Mouse (Mus musculus) spleen, embryonic (tissue): Measurements from ENCODE around the gene Adam33.
"Not testable (repeated sequence)": the region's sequence is repeated elsewhere in the genome, so short reads cannot be mapped to it uniquely, and the experiment has no call there.

Experiments
- CTCF ChIA-PET: fragments of 350-600 bp; sonication (Branson Sonifier 250); formaldehyde crosslinking; loops from one replicate; lab custom pipeline; 2022; lab: Charles Lee

Gene Adam33

DNA sequence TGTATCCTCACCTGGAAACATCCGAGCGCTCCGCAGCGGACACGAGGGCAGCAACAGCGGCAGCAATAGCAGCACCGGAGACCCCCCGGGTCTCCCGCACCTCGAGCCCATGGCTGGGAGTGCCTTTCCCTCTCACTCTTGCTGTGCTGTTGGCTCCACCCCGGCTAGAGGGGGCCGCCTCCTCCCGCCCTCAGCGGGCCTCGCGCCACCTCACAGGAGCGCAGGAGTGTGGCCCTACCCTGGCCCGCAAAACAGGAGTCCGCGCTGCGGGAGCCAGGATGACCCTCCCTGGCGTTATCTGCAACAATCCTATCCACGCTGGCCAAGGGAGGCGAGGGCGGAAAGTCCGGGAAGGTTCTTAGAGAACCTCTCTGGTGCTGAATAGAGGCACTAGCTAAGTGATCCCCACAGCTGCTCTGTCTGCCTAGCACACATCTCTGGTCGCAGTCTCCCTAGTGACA is at the start of gene Adam33:
Adam33 (minus strand) TSS at position 411 of the 461 bp plus-strand sequence.
- CTCF ChIA-PET: no interaction called here

DNA sequence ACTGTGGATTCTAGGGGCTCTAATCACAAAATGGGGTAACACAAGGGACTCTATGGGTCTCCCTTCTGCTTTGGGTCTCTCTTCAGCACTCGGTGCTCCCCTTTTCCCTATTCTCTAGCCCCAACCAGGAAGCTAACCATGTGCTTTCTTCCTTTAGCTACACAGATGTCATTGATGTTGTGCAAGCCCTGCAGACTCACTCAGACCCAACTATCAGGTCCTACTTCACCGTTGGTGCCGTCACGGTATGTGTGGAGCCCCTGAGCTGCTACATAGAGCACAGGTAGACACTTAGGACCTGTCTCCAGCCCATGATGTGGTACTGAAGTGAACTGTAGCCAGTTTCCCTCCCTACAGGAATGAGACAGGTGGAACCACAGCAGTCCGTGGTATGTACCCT is 42.4 kb upstream of the Adam33 start:
- CTCF ChIA-PET: no interaction called here

DNA sequence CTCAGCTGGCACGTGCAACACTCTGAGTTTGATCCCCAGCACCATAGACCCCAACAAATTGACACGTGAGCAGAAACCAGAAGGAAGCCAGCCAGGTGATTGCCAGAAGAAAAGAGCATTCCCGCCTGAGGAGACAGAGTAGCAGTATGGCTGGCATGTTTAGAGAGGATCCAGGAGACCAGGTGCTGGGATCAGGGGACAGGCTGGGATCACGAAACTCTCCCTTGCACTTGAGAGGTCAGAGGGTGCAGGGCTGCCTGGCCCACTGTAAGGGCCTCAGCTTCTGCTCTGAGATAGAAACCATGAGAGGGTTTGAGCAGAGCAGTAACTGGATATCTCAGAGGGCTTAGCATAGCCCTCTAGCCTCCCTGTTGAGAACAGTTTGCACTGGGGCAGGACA is 41.4 kb upstream of the Adam33 start:
- CTCF ChIA-PET: not testable (repeated sequence)

DNA sequence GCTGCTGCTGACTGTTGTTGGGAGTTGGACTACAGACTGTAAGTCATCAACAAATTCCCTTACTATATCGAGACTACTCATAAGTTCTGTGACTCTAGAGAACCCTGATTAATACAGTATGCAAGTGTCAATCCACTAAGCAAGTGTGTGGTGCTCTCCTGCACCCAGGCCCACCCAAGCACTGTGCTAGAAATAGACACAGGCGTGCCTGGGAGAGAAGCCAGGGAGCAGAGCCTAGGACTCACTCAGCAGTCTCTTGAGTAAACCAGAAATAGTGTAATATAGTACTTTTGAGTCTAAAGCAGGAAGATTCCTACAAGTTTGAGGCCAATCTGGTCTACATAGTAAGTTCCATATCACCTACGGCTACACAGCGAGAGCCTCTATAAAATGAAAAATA is 40.4 kb upstream of the Adam33 start:
- CTCF ChIA-PET: no interaction called here

DNA sequence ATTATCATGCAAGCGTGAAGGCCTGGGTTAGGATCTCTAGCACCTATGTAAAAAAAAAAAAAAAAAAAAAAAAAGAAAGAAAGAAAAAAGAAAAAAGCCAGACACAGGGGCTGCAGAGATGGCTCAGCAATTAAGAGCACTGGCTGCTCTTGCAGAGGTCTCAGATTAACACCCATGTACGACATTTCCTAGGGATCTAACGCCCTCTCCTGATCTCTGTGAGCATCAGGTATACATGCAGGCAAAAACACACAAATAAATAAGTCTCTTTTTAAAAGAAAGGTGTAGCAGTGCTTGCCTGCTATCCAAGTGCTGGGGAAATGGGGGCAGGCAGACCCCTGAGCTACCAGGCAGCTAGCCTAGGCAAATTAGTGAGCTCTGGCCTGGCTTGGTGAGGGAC is 37.9 kb upstream of the Adam33 start:
- CTCF ChIA-PET: interaction anchor here (0.6 kb wide), 1 partner anchor 165 kb away, joined by 4 read pairs; no protein-coding TSS in a partner anchor

DNA sequence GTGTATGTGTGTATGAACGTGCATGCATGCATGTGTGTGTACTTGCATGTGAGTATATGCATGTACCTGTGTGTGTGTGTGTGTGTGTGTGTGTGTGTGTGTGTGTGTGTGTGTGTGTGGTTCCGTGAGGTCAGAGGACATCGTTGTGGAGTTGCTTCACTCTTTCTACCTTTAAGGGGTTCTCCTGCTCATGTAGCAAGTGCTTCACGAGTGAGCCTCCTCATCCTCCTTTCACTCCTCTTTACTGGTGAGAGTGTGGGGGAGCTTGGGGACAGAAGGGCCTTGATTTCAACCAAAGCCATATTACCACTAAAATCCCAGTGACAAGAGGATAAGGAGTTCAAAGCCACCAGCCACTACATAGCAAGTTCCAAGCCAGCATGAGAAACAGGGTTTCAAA is 33.5 kb upstream of the Adam33 start:
- CTCF ChIA-PET: interaction anchor here (0.6 to 1.0 kb wide), 2 partner anchors 64 to 128 kb away, joined by 3 read pairs; no protein-coding TSS in a partner anchor

DNA sequence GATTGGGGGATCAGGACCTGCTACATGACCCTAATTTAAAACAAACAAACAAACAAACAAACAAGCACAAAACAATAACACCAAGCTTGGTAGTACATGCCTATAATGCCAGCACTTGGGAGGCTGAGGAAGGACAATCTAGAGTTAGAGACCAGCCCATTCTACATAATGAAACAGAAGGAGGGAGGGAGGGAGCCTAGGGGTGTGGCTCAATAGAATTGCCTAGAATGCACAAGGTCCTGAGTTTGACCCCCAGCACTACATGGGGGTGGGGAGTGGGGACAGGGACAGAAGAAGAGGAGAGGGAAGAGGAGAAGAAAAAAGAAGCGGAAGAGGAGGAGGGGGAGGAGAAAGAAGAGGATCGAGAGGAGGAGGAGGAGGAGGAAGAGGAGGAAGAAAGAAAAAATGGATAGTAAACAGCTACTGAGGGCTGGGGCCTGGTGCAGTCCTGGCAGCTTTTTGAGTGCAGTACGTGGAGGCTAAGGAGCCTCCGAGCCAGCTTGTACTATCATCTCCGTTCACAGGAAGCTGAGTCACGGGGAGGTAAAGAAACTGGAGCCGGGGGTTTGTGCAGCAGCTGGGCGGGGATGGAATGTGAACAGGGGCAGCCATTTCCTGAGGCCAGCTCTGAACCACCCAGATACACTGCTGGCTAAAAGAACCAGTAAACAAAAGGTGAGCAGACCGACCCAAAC is 32.6 kb upstream of the Adam33 start:
- CTCF ChIA-PET: interaction anchor here (0.6 to 1.3 kb wide), 3 partner anchors 65 to 157 kb away, joined by 3 to 10 read pairs (median 4); no protein-coding TSS in a partner anchor

DNA sequence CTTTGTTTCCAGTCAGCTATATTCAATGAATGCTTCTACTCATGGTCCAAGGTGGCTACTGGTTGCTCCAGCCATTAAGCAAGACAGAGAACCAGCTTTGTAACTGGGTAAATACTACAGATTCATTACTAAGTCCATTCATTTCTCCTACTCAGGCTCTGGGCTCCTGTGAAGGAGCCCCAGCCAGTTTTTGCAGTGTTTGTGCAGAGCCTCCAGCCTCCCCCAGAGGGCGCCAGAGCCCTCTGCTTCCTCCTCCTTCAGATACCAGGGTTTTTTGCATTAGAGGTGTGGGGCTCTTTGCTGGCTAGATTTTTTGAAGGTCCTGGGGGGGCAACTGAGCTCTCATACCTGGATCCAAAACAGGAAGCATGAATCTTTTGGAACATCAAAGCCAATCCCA is 31.2 kb upstream of the Adam33 start:
- CTCF ChIA-PET: interaction anchor here (0.7 to 1.7 kb wide), 2 partner anchors 160 to 288 kb away, joined by 3 to 8 read pairs; no protein-coding TSS in a partner anchor

DNA sequence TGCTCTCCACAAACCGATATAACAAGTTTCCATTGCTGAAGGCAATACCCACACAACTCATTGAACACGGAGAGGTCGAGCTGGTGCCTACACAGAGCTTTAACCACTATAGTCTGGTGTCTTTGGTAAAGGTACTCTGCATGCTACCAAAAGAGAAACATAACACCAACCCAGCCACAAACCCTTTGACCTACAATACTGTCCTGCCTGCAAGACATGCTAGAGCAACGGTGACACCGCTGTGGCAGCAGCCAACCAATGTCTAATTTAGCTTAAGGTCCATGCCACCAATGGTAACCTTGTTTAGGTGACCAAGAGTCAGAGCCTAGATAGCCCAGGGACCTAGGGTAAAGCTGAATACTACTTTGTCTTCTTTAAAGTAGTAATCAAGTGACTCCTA is 30.0 kb upstream of the Adam33 start:
- CTCF ChIA-PET: interaction anchor here (0.7 to 1.7 kb wide), 2 partner anchors 56 to 161 kb away, joined by 6 to 8 read pairs; no protein-coding TSS in a partner anchor

DNA sequence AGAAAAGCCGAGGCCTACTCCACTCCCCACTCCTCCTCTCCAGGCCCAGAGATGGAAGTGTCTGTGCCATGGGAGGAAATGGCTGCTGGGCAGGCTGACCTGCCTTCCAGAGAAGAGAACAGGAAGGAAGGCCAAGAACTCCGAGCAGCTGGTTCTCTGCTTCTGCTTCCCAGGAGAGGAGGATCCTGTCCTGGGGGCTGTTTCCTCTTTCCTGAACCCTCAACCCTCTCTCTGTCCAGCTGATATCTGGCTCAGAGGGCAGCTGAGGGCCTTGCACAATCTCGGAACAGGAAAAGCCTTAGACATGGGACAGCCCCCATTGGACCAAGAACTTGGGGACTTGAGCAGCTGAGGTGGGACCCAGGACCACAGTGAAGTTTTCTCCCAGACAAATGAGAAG is 27.2 kb upstream of the Adam33 start:
- CTCF ChIA-PET: interaction anchor here (0.6 kb wide), 1 partner anchor 1172 kb away, joined by 5 read pairs; no protein-coding TSS in a partner anchor

DNA sequence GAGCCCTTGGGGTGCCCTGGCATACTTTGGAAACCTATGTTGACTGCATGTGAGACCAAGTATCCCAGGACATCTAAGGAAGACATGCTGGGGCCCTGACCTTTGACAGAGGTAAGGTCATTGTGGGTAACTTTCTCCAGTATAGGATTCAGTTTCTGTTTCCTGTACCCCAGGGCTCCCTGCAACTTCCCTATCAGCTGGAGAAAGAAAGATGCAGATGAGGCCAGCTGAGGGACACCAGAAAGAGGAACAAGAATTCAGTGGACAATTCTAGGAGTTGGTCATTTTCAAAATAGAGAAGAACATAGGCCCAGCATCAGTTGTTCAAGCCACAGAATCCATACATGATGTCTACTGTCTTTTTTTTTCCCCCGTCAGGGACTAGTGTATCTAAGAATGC is 26.0 kb upstream of the Adam33 start:
- CTCF ChIA-PET: no interaction called here

DNA sequence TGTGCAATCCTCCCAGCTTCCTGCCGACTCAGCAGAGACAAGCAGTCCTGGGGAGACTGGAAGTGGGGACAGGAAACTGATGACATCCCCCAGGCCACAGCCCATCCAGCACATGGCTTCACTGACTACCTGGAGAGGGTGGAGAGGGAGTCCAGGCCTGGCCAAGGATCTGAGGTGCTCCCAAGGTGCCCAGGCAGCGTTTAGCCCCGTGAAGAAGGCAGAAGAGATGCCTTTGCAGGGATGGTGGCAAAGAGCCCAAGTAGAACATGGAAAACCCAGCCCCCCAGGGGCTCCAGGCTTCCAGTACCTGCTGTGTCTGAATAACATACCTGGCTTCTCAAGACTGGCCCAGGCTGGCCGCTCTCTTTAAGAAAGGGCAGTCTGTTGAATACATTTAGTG is 25.0 kb upstream of the Adam33 start:
- CTCF ChIA-PET: no interaction called here

DNA sequence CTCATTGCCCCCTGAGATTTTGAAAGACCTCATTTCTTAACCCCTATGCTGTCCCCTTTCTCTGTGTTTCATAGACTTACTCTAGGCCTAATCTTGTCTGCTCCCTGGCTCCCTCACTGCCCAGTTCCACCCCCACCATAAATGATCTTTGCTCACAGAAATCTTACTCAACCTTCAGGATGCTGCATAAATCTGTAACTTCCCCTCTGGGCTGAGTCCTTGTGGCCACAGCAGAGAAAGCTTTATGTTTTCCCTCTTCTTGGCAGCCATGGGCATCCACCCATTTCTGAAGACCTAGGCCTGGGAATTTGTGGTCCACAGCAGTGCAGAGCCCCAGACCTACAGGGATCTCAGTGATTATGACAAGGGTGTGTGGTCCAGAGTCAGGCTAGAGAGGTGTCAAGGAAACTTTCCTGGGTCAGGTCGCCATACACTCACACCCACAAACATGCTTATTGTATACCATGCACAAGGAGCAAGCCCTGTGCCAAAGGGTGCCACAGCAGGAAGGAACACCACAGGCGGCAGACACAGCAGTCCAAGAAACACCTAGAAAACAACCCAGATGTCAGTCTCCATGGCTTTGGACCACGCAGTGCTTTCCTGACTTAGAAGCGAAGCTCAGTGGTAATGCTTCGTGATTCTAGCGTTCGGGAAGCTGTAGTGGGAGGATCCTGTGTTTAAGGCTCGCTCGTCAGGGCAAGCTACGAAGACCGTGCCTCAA is 23.2 kb upstream of the Adam33 start, which contains the start of gene Siglec1:
Siglec1 (minus strand) TSS at position 99 of the 724 bp plus-strand sequence.
- CTCF ChIA-PET: interaction anchor here (0.6 kb wide), 1 partner anchor 443 kb away, joined by 4 read pairs; no protein-coding TSS in a partner anchor

DNA sequence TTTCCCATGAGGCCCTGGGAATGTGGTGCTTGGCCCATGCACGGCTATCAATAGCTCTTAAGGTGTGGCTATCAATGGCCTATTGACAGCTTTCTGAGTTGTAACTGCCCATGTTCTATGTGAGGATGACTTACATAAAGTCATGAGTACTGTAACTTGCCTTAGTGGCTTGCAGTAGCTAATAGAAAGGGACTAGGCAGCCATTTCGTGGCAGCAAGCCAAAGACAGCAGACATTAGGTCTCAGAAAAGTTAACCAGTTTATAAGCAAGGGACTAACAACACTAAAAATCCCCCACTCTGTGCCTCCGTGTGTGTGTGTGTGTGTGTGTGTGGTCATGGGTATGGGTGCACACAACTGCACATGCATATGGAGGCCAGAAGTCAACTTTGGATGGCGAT is 20.6 kb upstream of the Adam33 start:
- CTCF ChIA-PET: no interaction called here

DNA sequence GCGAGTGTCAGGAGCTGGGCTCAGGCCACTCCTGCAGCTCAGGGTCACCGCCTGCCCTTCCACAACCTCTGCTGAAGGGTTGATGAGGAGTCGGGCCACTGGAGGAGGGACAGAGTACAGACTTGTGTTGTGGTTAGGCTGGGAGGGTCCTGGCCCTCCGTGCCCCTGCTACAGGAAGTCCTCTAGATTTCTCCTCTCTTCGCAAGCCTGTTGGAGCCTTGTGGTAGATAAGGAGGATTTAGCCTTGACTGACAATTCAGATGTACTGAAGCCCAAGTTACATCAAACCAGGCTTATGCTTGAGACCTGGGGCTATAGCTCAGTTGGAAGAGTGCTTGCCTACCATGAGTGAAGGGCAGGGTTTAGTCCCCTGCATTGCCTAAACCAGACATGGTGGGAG is 16.9 kb upstream of the Adam33 start:
- CTCF ChIA-PET: no interaction called here

DNA sequence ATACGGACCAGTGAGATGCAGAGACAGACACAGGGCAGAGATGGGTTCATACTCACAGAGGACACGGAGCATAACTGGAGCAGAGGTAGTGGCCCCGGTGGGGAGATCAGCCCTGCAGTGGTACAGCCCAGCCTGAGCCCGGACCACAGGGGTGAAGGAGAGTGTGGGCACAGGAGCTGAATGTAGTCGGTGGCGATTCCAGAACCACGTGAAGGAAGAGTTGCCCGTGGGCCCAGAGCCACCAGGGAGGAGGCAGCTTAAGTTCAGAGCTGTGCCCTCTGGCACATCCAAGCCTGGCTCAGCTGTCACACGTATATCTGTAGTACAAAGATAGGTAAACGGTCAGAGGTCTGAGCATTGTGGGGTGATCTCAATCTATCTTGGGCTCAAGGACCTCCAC is 8.9 kb upstream of the Adam33 start:
- CTCF ChIA-PET: no interaction called here

DNA sequence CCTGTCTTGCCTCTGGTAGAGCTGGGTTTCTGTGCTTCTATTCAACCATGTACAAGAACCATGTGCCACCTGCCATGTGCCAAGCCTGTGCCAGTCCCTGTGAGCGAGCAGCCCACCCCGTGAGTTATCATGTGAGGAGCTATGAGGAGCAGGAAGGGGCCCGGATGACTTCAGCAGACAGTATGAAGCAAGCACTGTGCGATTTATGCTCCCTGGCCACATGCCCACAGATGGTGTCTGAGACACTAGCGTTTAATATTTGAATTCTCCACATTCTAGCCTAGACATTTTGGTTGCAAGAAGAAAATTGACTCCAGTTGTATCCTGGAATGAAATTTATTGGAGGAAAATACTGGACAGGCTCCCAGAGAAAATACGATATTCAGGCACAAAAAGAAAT is 3.9 kb upstream of the Adam33 start:
- CTCF ChIA-PET: no interaction called here

DNA sequence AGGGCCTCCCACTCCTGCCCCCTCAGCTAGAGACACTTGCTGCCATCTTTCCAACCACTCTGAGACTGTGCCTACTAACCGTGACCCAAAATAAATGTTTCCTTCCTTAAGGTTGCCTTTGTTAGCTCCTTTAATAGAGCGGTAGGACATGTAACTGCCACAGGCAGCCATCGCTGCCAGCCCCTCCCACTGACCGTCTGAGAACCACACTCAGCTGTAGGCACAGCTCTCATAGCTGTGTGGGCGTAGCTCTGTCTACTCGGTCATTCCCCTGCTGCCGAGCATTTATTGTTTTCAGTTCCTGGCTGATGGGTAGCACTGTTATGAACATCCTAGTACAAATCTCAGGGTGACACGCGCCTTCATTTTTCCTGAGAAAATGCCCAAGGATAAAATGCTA is 2.7 kb upstream of the Adam33 start:
- CTCF ChIA-PET: no interaction called here

DNA sequence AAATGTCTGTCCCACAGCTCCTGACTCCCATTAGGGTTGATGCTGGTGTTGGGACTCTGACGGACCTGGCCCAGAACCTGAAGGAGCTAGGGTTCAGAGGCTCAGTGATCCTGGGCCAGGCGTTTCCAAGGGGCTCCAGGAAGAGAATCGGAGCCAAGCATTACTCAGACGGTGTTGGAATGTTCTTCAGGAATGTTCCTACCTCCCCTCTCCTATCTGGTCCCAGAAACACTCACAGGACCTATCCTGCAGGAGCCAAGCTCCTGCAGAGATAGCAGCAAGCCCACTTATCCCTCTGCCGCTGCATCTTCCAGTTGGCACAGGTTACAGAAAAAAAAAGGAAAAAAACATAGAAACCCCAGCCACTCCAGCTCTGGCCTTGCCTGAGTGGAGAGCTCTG is 2.0 kb downstream of the Adam33 start:
- CTCF ChIA-PET: no interaction called here

DNA sequence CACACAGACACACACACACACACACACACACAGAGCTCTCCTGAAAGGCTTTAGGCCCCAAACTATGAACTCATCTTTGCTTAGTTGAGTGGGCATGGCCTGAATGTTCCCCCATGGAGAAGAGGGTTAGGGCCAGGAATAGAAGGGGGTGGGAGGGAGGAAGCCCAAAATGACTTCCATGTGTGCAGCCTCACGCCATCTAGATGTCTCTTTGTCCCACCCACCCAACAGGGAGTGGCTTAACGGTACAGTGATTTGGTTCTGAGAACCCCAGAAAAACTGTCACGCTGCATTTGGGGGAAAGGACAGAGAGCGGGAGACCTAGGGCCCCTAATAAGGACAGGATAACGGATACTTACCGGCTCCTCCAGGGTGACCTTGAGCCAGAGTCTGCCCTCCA is 2.8 kb downstream of the Adam33 start:
- CTCF ChIA-PET: no interaction called here

DNA sequence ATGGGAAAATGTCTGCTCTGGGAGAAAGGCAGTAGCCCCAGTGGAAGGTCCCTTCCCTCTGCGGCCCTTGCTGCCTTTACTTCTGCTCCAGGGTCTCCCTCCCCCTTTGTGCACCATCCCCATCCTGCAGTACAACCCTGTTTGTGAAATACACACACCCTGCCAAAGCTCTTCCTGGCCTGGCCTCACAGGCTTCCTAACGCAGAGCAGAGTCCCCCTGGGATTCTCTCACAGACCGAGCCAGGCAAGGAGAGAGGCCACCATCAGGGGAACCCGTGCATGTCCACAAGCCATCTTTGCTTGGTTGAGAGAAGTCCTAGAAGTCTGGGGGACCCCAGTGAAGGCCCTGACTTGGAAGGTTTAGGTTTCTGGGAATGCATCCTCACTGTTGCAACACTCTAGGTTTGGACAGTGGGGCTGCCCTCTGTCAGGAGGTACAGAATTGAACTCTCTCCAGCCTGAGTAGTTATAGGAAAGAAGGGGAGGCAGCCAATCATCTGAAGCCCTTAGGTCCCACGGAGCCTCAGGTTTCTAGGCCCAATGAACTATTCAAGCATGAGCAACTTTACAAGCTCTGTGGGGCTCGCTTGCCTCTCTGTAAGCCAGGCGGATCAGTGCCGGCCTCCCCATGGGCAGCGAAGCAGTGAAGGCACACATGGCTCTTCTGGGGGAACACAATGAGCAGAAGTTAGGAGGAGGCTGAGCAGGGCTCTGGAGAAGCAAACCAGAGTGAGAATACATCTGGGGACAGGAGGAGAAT is 3.7 kb downstream of the Adam33 start:
- CTCF ChIA-PET: no interaction called here

DNA sequence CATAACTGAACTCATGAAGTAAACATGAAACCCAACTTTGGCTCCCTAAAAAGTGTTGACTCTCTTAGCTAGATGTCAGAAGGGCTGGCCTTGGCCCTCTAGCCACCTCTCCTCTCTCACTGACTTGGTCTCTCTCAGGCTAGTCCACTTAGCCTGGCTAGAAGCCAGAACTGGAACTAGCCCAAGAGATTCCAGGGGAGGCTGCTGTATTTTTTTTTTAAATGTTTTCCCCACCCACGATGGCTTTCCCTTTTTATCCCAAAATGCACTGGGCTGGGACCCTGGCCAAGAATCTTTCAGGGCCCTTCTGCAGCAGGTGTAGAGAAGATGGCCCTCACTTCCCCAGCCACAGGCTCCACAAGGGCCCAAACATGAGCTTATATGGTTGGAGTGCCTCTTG is 4.2 kb downstream of the Adam33 start:
- CTCF ChIA-PET: no interaction called here
